Mouse (Mus musculus) brain, adult 2 months (tissue): ENCODE results near the gene Cercam.

ENCODE experiments used
- DNase-seq: peaks from one replicate; pipeline ENCODE4 v3.0.0; 2011; ENCODE audit warnings: low read depth, low spot score

The Cercam gene

DNA sequence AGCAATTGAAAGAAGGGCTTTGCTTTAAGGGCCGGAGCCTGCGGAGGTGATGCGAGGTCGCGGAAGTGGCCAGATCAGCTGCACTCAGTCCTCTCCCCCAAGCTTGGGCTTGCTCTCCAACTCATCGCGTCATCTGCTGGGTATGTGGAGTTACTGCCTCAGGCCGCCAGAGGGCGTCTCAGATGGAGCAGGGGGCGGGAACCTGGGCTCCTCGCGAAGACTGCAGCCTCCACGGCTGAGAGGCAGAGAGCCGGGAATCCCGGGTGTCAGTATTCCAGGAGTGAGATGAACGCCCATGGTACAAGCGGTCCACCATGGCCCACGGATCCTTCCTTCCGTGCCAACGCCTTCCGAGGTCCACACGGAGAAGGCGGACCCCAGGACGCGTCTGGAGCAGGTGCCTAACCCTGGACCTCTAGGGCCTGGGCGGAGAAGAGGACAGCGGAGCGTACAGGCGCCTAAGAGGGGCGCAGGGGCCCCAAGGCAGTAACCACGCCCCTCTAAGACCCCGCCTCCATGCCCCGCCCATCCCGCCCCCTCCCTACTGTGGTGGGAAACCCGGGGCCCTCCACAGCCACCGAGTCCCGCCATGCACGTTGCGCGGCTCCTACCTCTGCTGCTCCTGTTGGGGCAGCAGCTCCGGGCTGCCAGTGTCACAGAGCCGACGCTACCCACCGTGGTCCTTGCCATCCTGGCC lies at the start of gene Cercam:
TSS of gene Cercam (plus strand) at position 216 of the 697 bp plus-strand sequence.
- peak; percentile 92 for DNase-seq

DNA sequence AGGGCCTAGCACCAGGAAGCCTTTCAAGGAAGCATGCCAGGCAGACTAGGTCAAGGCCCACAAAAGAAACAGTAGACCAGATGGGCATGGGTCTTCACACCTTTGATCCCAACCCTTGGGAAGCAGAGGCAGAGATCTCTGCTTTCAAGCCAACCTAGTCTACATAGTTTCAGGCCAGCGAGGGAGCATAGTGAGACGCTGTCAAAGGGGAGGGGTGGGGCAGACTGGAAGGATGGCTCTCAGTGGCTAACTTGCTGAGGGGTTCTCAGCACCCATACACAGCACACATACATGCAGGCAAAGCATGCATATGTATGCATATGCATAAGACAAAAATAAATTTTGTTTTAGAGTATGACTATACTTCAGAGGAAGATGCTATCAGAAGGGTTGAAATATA lies 49.6 kb upstream of the Cercam start:
- DNase-seq, result no peak

DNA sequence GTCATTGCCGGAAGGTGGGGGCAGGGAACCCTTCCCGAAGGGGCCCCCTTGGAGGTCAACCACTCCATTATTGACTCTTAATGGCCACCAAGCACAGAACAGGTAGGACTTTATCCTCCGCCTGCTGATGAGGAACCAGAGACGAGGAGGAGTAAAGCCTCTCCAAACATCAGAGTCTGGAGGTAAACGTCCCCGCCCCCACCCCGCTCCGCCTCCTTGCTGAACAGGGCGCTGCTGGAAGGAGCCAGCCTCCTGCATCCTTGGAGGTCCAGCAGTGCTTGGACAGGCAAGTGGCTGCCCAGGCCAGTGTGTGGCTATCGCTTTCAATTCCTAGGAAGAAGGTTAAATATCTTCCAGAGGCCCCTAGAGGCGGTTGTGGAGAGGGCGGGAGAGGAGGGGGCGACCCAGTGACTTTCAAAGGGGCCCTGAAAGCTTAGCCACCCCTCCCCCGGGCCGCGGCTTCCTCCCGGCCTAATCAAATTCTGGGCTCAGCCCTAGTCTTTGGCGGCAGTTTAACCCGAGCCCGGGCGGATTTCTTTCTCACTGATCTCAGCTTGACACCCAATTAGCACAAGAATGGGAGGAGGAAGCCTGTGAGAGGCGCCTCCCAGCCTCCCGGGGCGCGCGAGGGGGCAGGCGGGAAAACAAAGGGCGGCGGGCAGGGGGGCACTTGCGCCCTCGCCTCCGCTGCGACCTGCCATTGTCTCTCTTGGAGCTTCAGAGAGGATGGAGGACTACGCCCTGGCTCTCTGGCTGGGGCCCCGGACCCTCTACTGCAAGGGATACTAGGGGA lies 48.7 kb upstream of the Cercam start, which contains the start of gene Urm1:
TSS of gene Urm1 (plus strand) at position 51 of the 793 bp plus-strand sequence.
- DNase-seq, result peak; percentile 83

DNA sequence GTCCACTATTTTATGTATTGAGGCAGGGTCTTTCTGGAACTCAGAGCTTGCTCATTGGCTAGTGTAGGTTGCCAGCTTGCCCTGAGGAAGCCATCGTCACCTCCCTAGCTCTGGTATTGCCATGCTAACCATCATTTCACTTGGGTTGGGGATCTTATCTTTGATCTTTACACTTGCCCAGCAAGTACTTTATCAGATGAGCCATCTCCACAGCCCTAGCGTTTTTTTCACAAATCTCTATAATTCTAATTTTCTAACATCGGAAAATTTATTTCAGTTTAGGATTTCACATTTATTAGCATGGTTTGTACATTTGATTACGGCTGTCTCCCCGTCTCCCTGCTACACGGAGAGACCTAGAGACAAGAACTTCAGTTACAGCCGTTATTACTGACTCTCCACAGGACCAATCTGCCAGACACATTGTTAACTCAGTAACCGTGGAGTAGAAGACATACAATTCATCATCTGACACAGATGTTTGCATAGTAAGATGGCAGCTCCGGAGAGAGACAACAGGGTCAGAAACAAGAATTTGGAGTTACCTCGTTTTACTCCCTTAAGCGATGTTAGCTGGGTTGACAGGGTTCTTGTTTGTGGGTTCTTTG lies 42.5 kb upstream of the Cercam start:
- no peak for DNase-seq

DNA sequence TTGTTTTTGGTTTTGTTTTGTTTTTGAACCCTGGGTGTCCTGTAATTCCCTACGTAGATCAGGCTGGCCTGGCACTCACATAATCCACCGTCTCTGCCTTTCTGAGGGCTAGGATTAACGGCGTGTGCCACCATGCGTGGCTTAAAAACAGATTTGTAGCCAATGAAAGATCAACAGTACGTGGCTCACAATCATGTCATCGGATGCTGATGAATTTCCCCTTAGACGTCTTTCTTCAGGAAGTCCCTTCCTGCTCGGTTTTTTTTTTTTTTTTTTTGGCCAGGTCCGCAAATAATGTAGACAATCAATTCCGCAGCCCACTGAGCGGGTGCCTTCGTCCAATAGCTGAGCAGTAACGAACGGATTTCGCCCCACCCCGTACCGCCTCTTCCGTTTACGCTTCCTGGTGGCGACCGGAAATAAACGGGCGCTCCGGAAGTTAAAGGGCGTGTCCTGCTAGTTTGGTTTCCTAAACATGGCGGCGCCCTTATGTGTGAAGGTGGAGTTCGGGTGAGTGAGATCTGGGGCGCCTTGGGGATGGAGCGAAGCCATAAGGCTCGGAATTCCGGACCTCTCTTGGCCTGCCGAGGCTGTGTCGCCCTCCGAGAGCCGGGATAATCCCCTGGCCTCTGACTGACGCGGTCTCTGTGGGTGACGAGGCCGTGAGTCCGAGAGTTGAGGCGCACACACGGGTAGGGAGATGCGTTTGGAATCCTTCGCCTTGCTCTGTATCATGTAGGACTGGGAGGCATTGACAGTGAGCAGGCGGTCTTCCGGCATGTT lies 41.8 kb upstream of the Cercam start:
- DNase-seq, result peak; percentile 99

DNA sequence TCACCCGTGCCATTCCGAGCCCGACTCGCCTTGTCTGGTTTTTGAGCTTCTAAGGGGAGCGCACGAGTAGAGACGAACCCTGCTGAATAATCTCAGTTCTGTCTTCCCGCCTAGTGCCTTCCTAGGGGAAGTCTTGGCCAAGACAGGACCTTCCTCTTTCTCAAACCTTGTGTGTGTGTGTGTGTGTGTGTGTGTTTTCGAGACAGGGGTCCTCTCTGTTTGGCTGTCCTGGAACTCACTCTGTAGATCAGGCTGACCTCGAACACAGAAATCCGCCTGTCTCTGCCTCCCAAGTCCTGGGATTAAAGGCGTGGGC lies 41.3 kb upstream of the Cercam start:
- DNase-seq, result no peak

DNA sequence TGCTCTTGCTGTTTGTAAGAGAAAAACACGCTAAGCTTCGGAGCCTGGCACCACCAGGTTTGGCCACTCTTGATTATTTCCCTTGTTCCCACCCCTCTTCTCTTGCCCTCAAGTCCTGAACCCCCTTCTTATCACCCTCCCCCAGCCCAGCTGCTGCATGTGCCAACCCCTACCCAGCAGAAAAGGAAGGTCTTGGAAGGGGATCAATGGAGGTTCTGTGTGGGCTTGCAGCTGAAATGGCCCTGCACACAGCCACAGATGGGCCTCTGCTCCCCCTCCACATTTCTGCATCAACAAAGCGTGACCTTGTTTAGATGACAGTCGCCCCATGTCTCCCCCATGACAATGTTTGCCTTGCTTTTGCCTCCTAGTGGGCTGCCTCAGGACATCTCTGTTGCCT lies 37.9 kb upstream of the Cercam start:
- peak; percentile 96 for DNase-seq

DNA sequence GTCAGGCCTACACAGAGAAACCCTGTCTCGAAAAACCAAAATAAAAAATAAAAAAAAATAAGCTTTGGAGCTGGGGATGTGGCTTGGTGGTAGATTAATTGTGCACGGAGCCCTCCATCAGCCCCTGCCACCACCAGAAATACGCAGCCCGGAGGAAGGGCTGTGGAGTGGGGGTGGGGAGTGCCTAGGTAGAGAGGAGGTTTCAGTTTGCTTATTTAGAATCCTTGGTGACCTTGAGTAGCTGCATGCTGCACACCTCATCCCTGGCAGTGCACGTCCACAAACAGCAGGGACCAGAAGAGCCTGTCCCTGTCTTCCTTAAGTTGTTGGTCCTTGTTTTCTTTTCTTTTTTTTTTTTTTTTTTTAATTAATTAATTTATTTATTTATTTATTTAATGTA lies 35.2 kb upstream of the Cercam start:
- no peak for DNase-seq

DNA sequence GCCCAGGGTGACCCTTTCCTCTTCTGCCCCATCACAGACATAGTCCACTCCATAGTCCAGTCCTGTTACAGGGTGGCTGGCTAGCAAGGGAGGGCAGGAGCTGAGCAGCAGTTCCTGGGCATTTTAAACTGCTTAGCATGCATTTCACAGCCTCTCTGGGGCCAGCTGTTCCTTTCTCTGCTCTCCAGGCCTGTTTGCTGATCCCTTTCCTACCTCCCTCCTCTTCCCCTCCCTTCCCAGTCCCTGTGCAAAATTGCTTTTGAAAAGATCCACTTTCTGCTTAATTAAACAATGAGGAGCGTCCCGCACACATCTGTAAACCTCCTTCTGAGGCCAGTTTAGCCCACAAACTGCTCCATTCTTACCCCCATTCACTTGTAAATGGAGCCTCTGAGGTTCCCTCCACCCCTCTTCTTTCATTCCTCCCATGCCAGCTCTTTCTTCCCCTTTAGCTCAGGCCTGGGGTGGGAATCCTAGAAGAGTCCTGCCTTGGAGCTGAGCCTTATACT lies 33.5 kb upstream of the Cercam start:
- DNase-seq, result peak; percentile 73

DNA sequence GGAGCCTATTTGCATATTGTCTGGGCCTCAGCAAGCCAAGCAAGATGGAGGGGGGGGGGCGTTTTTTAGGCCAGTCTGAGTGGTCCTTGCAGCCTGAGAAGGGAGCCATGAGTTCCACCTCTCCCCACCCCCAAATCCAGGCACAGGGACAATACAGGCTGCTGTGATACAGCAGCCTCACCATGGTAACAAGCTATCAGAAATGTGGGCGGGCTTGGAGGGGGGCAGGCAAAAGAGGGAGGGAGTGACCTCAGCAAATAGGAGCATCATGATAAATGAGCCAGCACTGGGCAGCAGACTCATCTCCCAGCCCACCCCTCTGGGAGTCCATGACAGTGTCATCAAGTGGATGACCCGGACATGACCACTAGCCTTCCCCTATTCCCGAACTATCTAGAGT lies 29.5 kb upstream of the Cercam start:
- DNase-seq, result peak; percentile 63

DNA sequence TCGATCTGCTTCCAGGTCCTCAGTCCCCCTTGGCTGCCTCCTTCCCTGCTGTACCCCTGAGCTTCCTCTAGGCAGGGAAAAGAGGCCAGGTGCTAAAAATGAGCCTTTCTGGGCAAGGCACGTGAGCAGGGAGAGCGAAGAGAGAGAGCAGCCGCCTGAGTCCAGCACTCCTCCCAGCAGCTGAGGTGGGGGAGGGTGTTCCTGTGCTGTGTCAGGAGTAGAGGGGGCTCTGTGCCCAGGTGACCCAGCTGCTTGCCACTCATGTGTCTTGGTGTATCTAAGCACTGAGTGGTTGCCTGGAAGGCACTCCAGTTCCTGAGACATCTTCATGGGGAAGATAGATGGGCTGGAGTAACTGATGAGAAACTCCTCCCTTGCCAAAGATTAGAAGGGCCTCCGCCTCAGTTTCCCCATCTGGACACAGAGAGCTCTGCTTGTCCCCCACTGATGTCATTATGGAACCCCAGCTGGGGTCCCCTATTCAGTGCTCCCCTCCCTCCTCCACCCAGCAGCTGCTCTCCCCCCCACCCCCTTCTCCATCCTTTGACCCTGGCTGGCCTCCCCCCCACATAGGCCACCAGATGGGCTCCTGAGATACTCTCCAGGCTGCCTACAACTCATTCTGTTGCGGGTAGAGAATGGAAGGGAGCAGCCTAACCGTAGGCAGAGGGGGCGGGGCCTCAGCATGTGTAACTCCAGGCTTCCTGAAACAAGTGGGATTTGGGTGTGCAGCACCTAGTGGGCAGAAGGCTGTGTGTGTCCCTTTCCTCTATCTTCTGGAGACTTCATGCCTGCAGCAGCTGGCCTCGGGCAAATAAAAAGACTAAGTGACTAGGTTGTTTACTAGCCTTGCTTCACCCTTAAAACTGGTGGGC lies 25.5 kb upstream of the Cercam start:
- peak; percentile 82 for DNase-seq

DNA sequence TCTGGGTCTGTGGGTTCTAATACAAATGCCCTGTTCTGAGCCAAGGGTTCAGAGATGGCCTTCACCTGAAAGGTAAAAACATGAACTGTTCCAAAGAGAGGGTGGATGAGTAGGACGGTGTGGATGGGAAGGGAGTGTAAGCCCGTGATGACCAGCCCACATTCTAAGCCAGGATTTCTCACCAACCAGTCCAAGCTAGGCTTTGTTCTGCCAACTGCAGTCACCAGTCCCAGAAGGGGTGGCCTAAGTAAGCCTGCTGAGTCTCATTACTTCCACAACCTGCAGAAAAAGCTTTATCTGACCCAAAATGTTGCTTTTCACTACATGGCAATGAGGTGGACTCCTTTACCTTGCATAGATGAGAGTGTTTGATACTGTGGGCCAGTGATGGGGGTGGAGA lies 24.8 kb upstream of the Cercam start:
- DNase-seq, result peak; percentile 63

DNA sequence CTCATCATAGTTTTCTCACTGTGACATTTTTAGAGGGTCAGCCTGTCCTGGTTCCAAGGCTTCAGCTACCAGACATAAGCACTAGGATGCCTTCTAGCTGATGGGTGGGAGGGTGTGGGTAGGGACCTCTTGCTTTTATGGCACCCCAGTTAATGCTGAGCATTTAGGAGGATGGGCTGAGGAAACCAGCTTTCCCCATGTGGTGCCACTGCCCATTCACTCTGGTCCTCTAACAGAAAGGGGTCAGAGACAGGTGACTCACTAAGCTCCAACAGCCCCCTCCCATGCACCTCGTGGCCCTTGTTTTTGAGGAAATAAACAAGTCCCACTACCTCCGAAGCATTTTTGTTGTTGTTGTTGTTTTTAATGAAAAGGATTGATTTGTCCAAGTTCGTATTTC lies 24.3 kb upstream of the Cercam start:
- DNase-seq, result no peak

DNA sequence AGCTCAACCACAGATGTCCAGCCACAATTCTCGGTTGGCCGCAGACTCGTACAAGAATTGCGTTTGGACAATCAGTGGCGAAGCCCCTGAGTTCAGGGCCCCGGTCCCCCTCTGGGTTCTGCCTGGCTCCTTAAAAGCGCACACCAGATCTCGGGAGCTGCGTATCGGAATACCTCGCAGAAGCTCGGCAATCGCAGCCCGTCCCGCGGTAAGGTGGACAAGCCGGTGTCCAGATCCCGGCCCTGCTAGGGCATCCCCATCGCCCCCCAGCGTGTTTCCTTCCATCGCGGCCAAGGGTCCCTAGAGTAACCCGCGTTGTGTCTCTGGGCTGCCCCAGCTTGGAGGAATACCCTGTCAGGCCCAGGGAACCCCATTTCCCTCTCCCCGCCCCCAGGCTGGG lies 23.3 kb upstream of the Cercam start:
- DNase-seq, result no peak

DNA sequence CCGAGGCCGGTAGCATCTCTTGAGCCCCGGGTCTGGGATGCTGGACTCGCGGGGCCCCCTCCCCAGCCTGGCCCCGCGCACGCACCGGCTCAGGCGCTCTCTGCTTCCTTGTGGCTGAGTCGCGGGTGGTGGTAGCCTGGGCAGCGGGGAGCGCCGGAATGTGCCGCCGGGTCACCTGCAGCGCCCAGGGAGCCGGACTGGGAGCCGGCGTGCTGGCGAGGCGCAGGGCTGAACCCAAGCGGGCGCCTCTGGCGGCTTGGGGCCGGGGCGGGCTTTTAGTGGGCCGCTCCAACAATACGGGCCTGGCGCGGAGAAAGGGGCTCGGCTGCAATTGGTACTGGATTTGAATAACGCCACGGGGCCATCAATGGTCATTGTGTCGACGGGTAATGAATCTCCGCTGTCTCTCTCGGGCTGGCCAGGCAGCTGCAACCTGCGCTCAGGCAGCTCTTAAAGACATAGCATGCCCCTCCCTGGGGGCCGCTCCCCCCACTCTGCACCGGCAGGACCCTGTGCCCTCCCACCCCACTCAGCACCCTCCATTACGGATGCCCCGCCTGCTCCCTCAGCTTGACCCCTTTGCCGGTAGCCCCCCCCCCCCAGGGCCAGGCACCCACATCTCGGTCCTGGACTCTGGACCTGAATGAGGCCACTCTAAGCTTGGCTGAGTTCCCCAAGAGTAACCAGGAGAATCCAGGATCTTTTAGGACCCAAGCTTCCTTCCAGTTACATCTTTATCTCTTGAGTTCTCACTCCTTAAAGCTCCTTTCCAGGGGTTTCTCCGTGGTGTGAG lies 22.7 kb upstream of the Cercam start:
- DNase-seq, result peak; percentile 88

DNA sequence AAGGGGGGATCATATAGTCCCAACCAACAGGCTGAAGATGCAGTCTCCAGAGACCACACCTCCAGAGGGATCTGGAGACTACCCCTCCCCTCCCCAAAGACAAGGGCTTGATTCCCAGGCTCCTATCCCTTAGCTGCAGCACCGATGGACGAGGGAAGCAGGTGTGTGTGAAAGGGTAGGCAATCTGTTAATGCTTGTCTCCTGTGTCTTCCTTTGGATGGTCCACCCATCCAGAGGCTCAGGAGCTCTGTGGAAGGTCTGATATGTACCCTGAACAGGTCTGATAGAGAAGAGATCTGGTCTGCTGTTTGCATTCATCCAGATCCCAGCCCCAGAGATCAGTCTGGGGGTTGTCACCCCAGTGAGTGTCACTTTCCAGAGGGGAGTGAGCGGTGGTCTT lies 22.1 kb upstream of the Cercam start:
- DNase-seq, result no peak

DNA sequence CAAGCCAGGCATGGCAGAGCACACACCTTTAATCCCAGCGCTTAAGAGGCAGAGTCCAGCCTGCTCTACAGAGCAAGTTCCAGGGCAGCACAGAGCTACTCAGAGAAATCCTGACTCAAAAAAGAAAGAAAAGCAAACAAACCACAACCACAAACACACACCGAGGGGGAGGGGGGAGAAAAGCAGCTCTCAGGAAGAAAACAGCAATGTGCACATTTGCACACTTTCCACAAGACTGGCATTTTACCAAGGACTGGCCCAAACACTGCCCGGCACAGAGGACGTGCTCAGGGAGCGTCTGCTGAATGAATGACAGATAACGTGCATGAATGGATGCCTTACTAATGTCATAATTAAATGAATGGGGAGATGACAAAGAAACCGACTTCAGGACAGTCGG lies 19.9 kb upstream of the Cercam start:
- DNase-seq, result peak; percentile 71

DNA sequence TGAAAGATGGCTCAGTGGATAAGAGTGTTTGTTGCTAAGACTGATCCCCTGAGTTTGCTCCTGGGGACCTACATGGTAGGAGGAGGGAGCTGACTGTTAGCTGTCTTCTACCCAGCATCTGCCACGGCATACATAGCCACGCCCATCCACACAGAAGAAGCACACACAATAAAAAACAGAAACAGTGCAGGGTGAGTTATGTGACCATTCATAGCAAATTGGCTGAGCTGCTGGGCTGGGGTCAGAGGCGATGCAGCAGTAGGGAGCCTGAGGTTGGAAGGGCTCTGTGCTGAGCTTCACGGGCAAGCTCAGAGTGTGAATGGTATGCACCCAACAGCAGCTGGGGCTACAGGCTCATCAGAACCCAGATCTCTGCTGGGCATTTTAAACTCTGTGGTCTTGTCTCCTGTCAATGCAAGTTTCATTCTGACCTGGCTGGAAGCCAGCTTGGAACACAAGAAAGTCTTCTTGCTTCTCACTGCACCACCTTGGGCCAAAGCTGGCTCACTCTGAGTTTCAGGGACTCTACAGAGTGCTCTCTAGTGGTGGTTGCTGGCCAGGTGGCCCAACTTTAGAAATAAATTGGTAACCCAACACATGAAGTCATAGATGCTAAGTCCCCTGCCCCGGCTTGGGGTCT lies 19.0 kb upstream of the Cercam start:
- DNase-seq, result no peak

DNA sequence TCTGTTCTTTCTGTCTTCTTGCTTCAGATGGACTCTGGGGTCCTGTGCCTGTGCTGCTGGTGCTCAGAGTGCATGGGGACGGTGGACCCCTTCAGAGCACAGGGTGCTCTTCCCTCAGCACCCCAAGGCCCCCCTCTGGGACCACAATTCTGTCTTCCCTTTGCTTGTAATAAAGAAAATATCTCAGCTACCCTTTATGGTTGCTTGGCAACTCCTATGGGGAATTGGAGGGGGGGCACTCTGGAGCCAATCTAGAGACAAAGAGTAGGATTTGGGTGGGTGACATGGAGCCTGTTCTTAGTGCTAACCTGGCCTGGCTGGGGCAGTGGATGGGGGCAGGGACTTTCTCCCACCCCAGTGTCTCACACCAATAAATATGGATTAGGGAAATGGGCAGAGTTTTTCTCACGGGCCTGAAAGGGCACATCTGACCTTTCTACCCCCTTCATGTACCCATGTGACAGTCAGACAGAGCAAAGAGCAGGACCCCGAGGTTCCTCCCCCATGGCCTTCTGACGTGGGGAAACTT lies 15.9 kb upstream of the Cercam start:
- no peak for DNase-seq
